Mouse (Mus musculus): ENCODE measurements around the gene Avpr1a. TPM values are rescaled to one million over a fixed set of nuclear protein-coding genes. Genes with fewer than 3 reads are reported as not detected.

The Avpr1a gene
- under 1 TPM; 0.37 to 0.44 TPM for total RNA-seq (2021)
- long read RNA-seq, experiment 1, result 0 reads
- long read RNA-seq, experiment 2, partial matches to known transcripts, result 0 of 3 reads
- long read RNA-seq, experiment 2, other reads (novel, unspliced or antisense), result 0 of 3 reads

DNA sequence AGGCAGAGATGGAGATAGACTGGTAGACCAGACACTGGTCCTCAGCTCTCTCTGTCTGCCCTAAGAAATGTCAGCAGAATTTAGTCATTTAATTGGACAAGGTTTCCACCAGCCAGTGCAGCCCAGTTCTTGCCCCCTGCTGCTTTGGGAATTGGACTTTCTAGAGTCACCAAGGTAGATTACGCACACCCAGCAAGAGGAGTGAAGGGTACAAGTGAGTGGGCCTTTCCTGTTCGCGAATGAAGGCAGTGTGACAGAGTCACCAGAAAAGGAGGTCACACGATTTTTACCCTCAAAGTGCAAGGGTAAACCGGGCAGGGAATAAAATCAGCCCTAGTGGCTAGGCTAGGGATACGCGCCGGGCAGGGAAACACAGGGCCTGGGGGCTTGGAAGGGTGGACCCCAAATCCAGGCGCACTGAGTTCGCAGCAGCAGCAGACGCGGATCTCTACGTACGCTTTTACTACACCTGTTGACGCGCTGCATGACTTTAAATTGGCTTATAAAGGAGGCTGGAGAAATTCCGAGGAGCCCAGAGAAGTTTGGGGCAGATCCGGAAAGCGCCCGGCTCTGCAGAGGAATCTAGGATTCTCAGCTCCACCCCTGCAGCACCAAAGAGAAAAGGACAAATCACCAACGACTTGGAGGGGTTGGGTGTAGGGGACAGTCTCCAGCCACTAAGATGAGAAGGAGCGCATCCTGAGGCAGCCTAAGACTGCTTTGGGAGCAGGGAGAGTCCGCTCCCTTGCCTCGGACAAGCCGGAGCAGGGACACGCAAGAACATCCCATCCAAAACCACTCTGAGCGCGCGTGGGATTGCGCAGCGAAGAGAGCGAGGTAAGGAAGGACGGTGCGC is at the start of gene Avpr1a:
Avpr1a (plus strand) TSS at position 639 of the 856 bp plus-strand sequence.
- no peak for DNase-seq (ENCODE audit: low spot score in 2 of 2)

- no peak for DNase-seq (ENCODE audit: low spot score in 2 of 2)
Measured at GRCm38 (mm10) chr10:122402270-122402669, 46.0 kb upstream of the Avpr1a start.

DNA sequence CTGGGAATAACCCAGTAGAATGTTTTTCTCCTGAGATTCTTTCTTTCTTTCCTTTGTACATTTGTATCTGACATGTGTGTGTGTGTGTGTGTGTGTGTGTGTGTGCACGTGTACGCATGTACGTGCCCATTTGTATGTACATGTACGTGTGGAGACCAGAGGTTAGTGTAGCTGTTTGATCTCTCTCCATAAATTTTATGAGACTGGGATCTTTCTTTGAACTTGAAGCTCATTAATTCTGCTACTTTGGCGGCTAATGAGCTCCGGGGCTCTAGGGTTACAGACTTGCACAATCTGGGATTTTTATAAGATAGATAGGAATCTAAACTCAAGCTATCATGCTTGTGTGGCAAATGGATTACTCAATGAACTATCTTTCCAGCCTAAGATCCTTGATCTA is 42.0 kb upstream of the Avpr1a start:
- no peak for DNase-seq (ENCODE audit: low spot score in 2 of 2)

DNA sequence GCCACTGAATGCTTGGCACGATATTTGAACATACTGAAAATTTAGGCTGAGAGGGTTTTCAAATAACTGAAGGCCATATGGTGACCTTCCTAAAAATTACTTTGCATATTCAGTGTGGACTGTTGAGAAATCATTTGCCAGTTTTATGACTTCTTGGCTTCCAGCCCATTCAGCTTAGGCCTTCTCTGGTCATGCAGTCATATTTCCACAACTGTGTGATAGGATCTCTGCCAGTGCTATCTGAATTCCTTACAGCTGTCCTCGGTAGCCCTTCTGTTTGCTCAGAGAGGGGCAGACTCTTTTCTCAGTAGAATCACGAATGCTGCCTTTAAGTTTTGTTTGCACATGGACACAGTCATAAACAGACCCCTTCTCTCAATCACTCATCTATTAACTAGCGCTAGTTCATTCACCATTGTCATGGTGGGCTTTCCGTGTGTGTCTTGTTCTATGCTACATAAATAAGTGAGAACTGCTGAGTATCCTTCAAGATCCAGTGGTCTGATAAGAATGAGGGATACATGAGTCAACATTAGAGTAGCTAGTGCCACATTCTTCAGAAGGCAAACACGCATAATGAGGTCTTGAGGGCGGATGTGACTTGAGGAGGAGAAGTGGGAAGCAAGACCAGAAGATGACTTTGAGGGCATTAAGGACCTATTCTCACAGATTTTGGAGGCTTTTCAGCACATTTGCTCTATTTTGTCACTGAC is 39.4 kb upstream of the Avpr1a start:
- no peak for DNase-seq (ENCODE audit: low spot score in 2 of 2)

GRCm38 (mm10) chr10:122410791-122411190 is 37.5 kb upstream of the Avpr1a start:
- no peak for DNase-seq (ENCODE audit: low spot score in 2 of 2)

DNA sequence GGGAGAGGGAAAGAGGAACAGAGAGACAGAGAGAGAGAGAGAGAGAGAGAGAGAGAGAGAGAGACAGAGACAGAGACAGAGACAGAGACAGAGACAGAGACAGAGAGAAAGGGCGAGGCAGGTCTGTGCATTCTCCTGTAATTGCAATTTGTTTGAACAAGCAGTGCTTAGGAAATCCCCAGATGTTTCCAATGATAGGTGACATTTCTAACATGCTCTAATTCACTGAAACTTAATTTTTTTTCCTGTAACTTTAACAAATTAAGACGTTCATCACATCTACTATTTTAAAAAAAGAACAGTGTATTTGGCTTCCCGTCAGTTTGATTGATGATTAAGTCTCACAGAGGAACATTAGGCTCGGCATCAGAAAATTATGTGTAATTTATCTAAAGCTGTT is 15.6 kb upstream of the Avpr1a start:
- no peak for DNase-seq (ENCODE audit: low spot score in 2 of 2)

- DNase-seq (ENCODE audit: low spot score in 2 of 2), result peak; percentile 64 to 84
Measured at GRCm38 (mm10) chr10:122447275-122447674, 1.0 kb upstream of the Avpr1a start.

GRCm38 (mm10) chr10:122448717-122449611 is 665 bp downstream of the Avpr1a start:
- peak; percentile 3 to 8 for DNase-seq (ENCODE audit: low spot score in 2 of 2)

DNA sequence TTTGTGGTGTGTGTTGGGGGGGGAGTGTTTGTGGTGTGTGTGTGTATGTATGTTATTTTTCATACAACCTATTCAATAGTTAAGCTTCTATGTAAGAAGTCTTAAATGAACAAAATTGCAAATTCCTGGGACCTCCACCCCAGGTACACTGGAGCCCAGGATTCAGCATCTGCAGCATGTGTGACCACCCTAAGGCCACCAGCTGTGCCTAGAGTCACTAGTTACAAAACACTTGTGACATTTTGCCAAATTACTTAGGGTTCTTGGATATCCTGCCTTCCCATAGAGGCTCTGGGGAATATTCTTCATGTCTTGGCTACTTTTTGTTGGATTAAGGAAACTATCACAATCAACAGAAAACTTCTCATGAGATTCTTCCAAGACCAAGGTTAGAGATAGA is 1.6 kb downstream of the Avpr1a start:
- no peak for DNase-seq (ENCODE audit: low spot score in 2 of 2)

- no peak for DNase-seq (ENCODE audit: low spot score in 2 of 2)
Measured at GRCm38 (mm10) chr10:122453466-122453865, 5.2 kb downstream of the Avpr1a start.

GRCm38 (mm10) chr10:122455793-122456192 is 7.5 kb downstream of the Avpr1a start:
- DNase-seq (ENCODE audit: low spot score in 2 of 2), result no peak

- DNase-seq (ENCODE audit: low spot score in 2 of 2), result no peak
Measured at GRCm38 (mm10) chr10:122476846-122477245, 28.5 kb downstream of the Avpr1a start.

GRCm38 (mm10) chr10:122498551-122498950 is 50.3 kb downstream of the Avpr1a start:
- no peak for DNase-seq (ENCODE audit: low spot score in 2 of 2)

- no peak for DNase-seq (ENCODE audit: low spot score in 2 of 2)
Measured at GRCm38 (mm10) chr10:122499306-122499705, 51.0 kb downstream of the Avpr1a start.

Other genes with a start within 250 kb of the Avpr1a start
- gene Ppm1h, start 230.3 kb downstream of the Avpr1a start, total RNA-seq (2021), result 10 to 100 TPM; 87.4 to 88.5 TPM

Data from left cerebral cortex, adult 18-20 months (tissue).